Mouse (Mus musculus): Measurements from ENCODE around the gene Adamtsl1. TPM values are rescaled to one million over a fixed set of nuclear protein-coding genes. Genes with fewer than 3 reads are reported as not detected.

Adamtsl1 gene
- total RNA-seq (2014; fragmentation: Nextera tagmentation) (not detected in 2 replicates), total RNA-seq (2017) (0.05 and 0.23 TPM in 2 replicates), polyA plus RNA-seq (2012) (not detected in 2 replicates)

DNA sequence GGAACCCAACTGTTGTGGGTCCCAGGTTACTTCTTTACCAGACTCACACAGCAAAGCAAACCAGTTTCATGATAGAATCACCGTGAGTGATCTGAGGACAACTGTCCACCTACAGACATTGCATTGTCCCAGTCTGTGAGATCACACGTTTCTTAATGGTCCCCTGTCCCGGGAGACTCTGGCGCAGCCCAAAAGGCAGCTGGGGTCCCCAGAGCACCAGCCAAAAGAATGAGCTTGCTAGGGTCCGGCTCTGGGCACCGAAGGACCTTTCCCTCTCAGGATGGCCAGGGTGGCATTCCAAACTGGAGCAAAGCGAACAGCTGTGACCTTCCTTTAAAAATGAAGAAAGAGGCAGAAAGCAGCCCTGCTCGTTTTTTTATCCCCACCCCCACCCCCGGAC, at the start of gene Adamtsl1:
TSS of gene Adamtsl1 (plus strand) at position 381 of the 400 bp plus-strand sequence.
- no peaks in the 10 kb centered on the region for H3K36me3 ChIP-seq (replicated peaks)
- no peak for ATAC-seq (ENCODE audit: extremely low read depth, insufficient number of reproducible peaks, low FRiP score, poor library complexity, severe bottlenecking)

DNA sequence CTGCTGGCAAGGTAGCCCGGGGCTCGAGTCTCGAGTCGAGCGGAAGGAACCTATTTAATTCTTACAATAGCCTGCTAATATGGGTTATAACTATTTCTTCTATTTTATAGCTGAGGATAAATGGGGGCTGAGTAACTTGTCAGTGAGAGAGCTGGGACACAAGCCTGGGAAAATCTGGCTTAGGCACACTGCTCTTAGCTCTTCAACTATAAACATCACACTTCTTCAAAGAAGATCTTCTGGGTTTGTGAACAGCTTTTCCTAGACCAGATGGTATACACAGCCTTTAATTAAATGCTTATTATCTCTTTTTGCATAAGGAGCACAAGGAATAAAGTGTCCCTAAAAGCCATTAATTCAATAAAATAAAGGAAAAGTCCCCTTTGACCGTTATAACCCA, 30.4 kb upstream of the Adamtsl1 start:
- Histone ChIP-seq H3K4me3 (ENCODE audit: low read depth, low read length) (no peak overlapping the region), H3K36me3 (replicated peaks) (no peaks in the 10 kb centered on the region), H3K4me1 (ENCODE audit: insufficient read depth, low read depth, low read length) (no peaks in the 10 kb centered on the region), H3K27me3 (ENCODE audit: insufficient read depth, low read length) (no peaks in the 10 kb centered on the region), H3K9me3 (replicated peaks) (peaks cover 2% of the 10 kb centered on the region; the same call in 1 of the 2 replicates)
- no peak for DNase-seq (ENCODE audit: low spot score)
- ATAC-seq (ENCODE audit: extremely low read depth, insufficient number of reproducible peaks, low FRiP score, poor library complexity, severe bottlenecking), result no peak
- TF ChIP-seq GATA1 (IDR thresholded peaks at IDR 0.05; ENCODE audit: borderline replicate concordance, low read length), result no peak

More for the DNA sequence above, at the start of gene Adamtsl1:
- TF ChIP-seq CTCF (IDR thresholded peaks at IDR 0.05; ENCODE audit: low read depth, low read length) (no peak), TAL1 (conservative IDR thresholded peaks at IDR 0.05; ENCODE audit: low read depth, low read length) (no peak), GATA2 (IDR thresholded peaks at IDR 0.05; ENCODE audit: borderline replicate concordance, low read depth, low read length) (no peak), POLR2AphosphoS5 (IDR thresholded peaks at IDR 0.05; ENCODE audit: insufficient replicate concordance, low read depth, low read length) (no peak), GATA1 (IDR thresholded peaks at IDR 0.05; ENCODE audit: borderline replicate concordance, low read length) (no peak)
- Histone ChIP-seq H3K4me1 (ENCODE audit: insufficient read depth, low read depth, low read length) (no peaks in the 10 kb centered on the region), H3K9me3 (replicated peaks) (peaks cover 33% of the 10 kb centered on the region), H3K27me3 (ENCODE audit: insufficient read depth, low read length) (no peaks in the 10 kb centered on the region; the same call in 1 of the 2 replicates), H3K4me3 (ENCODE audit: low read depth, low read length) (peak within 1 kb of the TSS; percentile 35)
- DNase-seq (ENCODE audit: low spot score), result no peak

DNA sequence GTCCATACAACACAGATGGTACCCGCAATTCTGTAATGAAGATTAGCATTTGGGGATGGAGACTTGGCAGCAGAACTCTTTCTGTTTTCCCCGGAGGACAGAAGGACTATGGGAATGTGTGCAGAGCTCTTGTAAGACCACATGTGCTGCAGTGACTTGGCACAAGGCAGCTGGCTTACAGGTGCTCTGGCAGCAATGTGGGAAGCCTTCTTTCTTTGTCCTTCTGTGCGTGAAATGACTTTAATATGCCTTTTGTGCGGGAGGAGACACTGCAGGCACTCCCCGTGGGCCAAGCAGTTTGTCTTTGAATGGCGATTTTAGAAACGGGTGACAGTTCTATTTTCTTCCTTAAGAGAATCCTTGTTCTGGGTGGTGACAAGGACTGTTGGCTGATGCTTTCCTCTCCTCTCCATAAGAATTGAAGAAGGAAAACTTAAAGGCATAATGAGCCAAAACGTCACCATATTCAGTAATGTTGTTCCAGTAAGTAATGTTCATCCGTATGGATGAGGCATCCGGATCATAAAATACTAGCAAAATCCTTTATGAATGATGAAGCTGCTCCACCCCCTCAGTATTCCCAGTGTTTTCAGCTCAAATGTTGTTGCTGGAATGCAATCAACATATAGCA, 27.5 kb upstream of the Adamtsl1 start:
- H3K4me3 ChIP-seq (ENCODE audit: low read depth, low read length), result no peak overlapping the region
- no peaks in the 10 kb centered on the region for H3K27me3 ChIP-seq (ENCODE audit: insufficient read depth, low read length)
- no peak for TF ChIP-seq GATA1 (IDR thresholded peaks at IDR 0.05; ENCODE audit: borderline replicate concordance, low read length)
- TF ChIP-seq CTCF (IDR thresholded peaks at IDR 0.05; ENCODE audit: low read depth, low read length), result no peak
- TF ChIP-seq TAL1 (conservative IDR thresholded peaks at IDR 0.05; ENCODE audit: low read depth, low read length), result no peak
- TF ChIP-seq POLR2AphosphoS5 (IDR thresholded peaks at IDR 0.05; ENCODE audit: insufficient replicate concordance, low read depth, low read length), result no peak
- H3K36me3 ChIP-seq (replicated peaks), result no peaks in the 10 kb centered on the region
- DNase-seq (ENCODE audit: low spot score) (no peak), ATAC-seq (ENCODE audit: extremely low read depth, insufficient number of reproducible peaks, low FRiP score, poor library complexity, severe bottlenecking) (no peak)
- H3K9me3 ChIP-seq (replicated peaks), result peaks cover 5% of the 10 kb centered on the region; the same call in 1 of the 2 replicates
- H3K4me1 ChIP-seq (ENCODE audit: insufficient read depth, low read depth, low read length), result no peaks in the 10 kb centered on the region

DNA sequence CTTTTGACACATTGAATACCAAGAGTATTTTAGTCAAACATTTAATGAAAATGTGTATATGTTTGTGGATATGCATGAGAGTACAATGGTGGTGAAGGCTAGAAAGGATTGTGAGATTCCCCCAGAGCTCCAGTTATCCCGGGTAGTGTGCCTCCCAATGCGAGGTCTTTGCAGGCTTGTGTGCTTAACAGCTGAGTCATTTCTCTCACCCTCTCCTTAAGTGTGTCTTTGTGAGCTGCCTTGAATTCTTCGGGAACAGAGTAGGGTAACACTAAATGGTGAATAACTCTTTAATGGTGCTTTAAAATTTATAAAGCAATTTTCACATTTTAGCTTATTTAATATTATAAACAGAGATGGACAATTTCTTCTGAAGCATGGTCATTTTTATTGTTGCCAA, 8.3 kb upstream of the Adamtsl1 start:
- DNase-seq (ENCODE audit: low spot score) (no peak), ATAC-seq (ENCODE audit: extremely low read depth, insufficient number of reproducible peaks, low FRiP score, poor library complexity, severe bottlenecking) (no peak)
- H3K9me3 ChIP-seq (replicated peaks), result peaks cover 5% of the 10 kb centered on the region

DNA sequence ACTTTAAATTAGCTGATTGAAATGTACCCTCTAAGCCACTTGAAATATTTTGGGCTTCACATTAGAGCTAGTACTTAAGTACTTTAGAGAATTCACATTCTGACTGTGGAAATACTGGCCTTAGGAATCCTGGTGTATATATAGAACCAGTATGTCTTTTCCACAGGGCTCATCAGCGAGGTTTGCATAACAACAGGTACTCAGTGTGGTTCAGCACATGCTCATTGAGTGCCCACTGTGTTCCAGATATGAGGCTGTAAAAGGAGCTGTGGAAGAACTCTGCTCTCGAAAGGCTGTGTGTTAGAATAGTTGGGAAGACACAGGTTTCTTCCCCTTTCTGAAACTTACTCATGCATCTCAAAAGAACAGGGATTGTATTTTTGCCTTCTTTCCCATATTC, 7.0 kb upstream of the Adamtsl1 start:
- no peaks in the 10 kb centered on the region for H3K36me3 ChIP-seq (replicated peaks)
- ATAC-seq (ENCODE audit: extremely low read depth, insufficient number of reproducible peaks, low FRiP score, poor library complexity, severe bottlenecking) (no peak), DNase-seq (ENCODE audit: low spot score) (no peak)
- no peaks in the 10 kb centered on the region for H3K27me3 ChIP-seq (ENCODE audit: insufficient read depth, low read length)
- H3K4me3 ChIP-seq (ENCODE audit: low read depth, low read length), result no peak overlapping the region
- peaks cover 8% of the 10 kb centered on the region for H3K9me3 ChIP-seq (replicated peaks)
- TF ChIP-seq CTCF (IDR thresholded peaks at IDR 0.05; ENCODE audit: low read depth, low read length) (no peak), GATA2 (IDR thresholded peaks at IDR 0.05; ENCODE audit: borderline replicate concordance, low read depth, low read length) (no peak), TAL1 (conservative IDR thresholded peaks at IDR 0.05; ENCODE audit: low read depth, low read length) (no peak), GATA1 (IDR thresholded peaks at IDR 0.05; ENCODE audit: borderline replicate concordance, low read length) (no peak), POLR2AphosphoS5 (IDR thresholded peaks at IDR 0.05; ENCODE audit: insufficient replicate concordance, low read depth, low read length) (no peak)
- no peaks in the 10 kb centered on the region for H3K4me1 ChIP-seq (ENCODE audit: insufficient read depth, low read depth, low read length)

More for the DNA sequence above, 8.3 kb upstream of the Adamtsl1 start:
- no peaks in the 10 kb centered on the region for H3K4me1 ChIP-seq (ENCODE audit: insufficient read depth, low read depth, low read length)
- H3K27me3 ChIP-seq (ENCODE audit: insufficient read depth, low read length), result no peaks in the 10 kb centered on the region
- H3K4me3 ChIP-seq (ENCODE audit: low read depth, low read length), result no peak overlapping the region
- no peaks in the 10 kb centered on the region for H3K36me3 ChIP-seq (replicated peaks)
- TF ChIP-seq TAL1 (conservative IDR thresholded peaks at IDR 0.05; ENCODE audit: low read depth, low read length) (no peak), GATA2 (IDR thresholded peaks at IDR 0.05; ENCODE audit: borderline replicate concordance, low read depth, low read length) (no peak), CTCF (IDR thresholded peaks at IDR 0.05; ENCODE audit: low read depth, low read length) (no peak), POLR2AphosphoS5 (IDR thresholded peaks at IDR 0.05; ENCODE audit: insufficient replicate concordance, low read depth, low read length) (no peak), GATA1 (IDR thresholded peaks at IDR 0.05; ENCODE audit: borderline replicate concordance, low read length) (no peak)

DNA sequence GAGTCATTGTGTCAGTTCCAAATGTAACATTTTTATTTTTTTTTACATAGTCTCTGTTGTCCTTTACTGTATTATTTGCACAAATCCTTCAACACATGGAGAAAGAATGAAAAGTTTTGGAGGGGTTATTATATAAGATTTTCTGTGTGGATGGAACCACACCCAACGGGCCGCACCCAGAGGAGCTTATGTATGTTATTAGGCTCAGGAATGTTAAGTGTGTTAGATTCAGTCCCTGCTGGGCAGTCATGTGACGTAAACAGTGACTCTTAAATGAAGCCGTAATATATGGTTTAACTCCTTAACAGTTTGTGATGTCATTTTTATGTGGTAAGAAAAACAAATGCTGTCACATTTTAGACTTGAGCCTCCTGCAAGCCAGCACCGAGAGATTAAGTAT, 6.5 kb upstream of the Adamtsl1 start:
- DNase-seq (ENCODE audit: low spot score), result no peak
- TF ChIP-seq TAL1 (conservative IDR thresholded peaks at IDR 0.05; ENCODE audit: low read depth, low read length) (no peak), GATA1 (IDR thresholded peaks at IDR 0.05; ENCODE audit: borderline replicate concordance, low read length) (no peak), GATA2 (IDR thresholded peaks at IDR 0.05; ENCODE audit: borderline replicate concordance, low read depth, low read length) (no peak), POLR2AphosphoS5 (IDR thresholded peaks at IDR 0.05; ENCODE audit: insufficient replicate concordance, low read depth, low read length) (no peak), CTCF (IDR thresholded peaks at IDR 0.05; ENCODE audit: low read depth, low read length) (no peak)
- no peak for ATAC-seq (ENCODE audit: extremely low read depth, insufficient number of reproducible peaks, low FRiP score, poor library complexity, severe bottlenecking)
- no peaks in the 10 kb centered on the region for H3K27me3 ChIP-seq (ENCODE audit: insufficient read depth, low read length)
- H3K4me1 ChIP-seq (ENCODE audit: insufficient read depth, low read depth, low read length), result no peaks in the 10 kb centered on the region
- peaks cover 10% of the 10 kb centered on the region for H3K9me3 ChIP-seq (replicated peaks)
- H3K4me3 ChIP-seq (ENCODE audit: low read depth, low read length), result no peak overlapping the region
- no peaks in the 10 kb centered on the region for H3K36me3 ChIP-seq (replicated peaks)

Data from G1E (cell line).